Mouse (Mus musculus) CH12.LX (cell line): Measurements from ENCODE around the gene St8sia2.

Source experiments
- CHD1 ChIP-seq: IDR thresholded peaks from 2 replicates; pipeline ENCODE4 v1.6.1; 2012; ENCODE audit warnings: low read depth, low read length, improper control_type of control experiment, inconsistent platforms
- CTCF ChIP-seq, 2 experiments: IDR thresholded peaks in 1 of 2; conservative IDR thresholded peaks in 1 of 2; 2 replicates each; pipeline ENCODE4 v1.5.1; 2011 to 2012; ENCODE audit warnings: low read depth in 2 of 2, low read length in 2 of 2, improper control_type of control experiment in 1 of 2, inconsistent platforms in 1 of 2, mild to moderate bottlenecking in 1 of 2, moderate library complexity in 1 of 2
- E2F4 ChIP-seq: IDR thresholded peaks from 2 replicates; pipeline ENCODE4 v1.6.1; 2011; ENCODE audit warnings: low read depth, low read length, improper control_type of control experiment; ENCODE audit not compliant: insufficient replicate concordance
- EP300 ChIP-seq: IDR thresholded peaks from 2 replicates; pipeline ENCODE4 v1.6.1; 2011; ENCODE audit warnings: low read length, improper control_type of control experiment
- HCFC1 ChIP-seq: IDR thresholded peaks from 2 replicates; pipeline ENCODE4 v1.6.1; 2012; ENCODE audit warnings: low read depth, mild to moderate bottlenecking, inconsistent platforms, low read length, improper control_type of control experiment
- MAZ ChIP-seq: IDR thresholded peaks from 2 replicates; pipeline ENCODE4 v1.6.1; 2012; ENCODE audit warnings: low read depth, mild to moderate bottlenecking, inconsistent platforms, low read length, improper control_type of control experiment, moderate library complexity
- POLR2A ChIP-seq: IDR thresholded peaks from 2 replicates; pipeline ENCODE4 v1.6.1; 2011; ENCODE audit warnings: low read depth, mild to moderate bottlenecking, improper control_type of control experiment, low read length
- SMC3 ChIP-seq: IDR thresholded peaks from 2 replicates; pipeline ENCODE4 v1.6.1; 2011; ENCODE audit warnings: low read depth, low read length, improper control_type of control experiment

- TF ChIP-seq MAZ (no peak), CTCF (conservative IDR thresholded peaks at IDR 0.05 in 1 of 2, IDR thresholded peaks at IDR 0.05 in 1 of 2; ENCODE audit: low read depth in 2 of 2, low read length in 2 of 2) (no peak), POLR2A (no peak), HCFC1 (no peak), E2F4 (no peak), SMC3 (no peak), CHD1 (no peak), EP300 (no peak)
These were observed 8.3 kb upstream of the St8sia2 start for GRCm38 (mm10) chr7:74021771-74022170.
